Mouse (Mus musculus): ENCODE results near the gene Zfp512b. TPM values are rescaled to one million over a fixed set of nuclear protein-coding genes. Genes with fewer than 3 reads are reported as not detected.

The Zfp512b gene
- polyA plus RNA-seq, 1 experiment, result 142 TPM

- no peak for TF ChIP-seq POLR2A (IDR thresholded peaks at IDR 0.05; ENCODE audit: borderline replicate concordance, extremely low read depth, insufficient read depth, insufficient read length, poor library complexity, severe bottlenecking)
- no peak for TF ChIP-seq CTCF (IDR thresholded peaks at IDR 0.05; ENCODE audit: borderline replicate concordance, extremely low read depth, insufficient read depth, insufficient read length)
These were observed 3.4 kb downstream of the Zfp512b start for GRCm38 (mm10) chr2:181589011-181589731.

GRCm38 (mm10) chr2:181588229-181588780, 4.3 kb downstream of the Zfp512b start:
- DNase-seq (ENCODE audit: low read depth), result no peak
- TF ChIP-seq POLR2A (IDR thresholded peaks at IDR 0.05; ENCODE audit: borderline replicate concordance, extremely low read depth, insufficient read depth, insufficient read length, poor library complexity, severe bottlenecking) (no peak), CTCF (IDR thresholded peaks at IDR 0.05; ENCODE audit: borderline replicate concordance, extremely low read depth, insufficient read depth, insufficient read length) (no peak)

More at GRCm38 (mm10) chr2:181589011-181589731, 3.4 kb downstream of the Zfp512b start:
- no peak for DNase-seq (ENCODE audit: low read depth)

GRCm38 (mm10) chr2:181587796-181588195, 4.8 kb downstream of the Zfp512b start:
- 0 out of 2 replicates have a peak, but pooled peaks have one; percentile 2 for TF ChIP-seq CTCF (IDR thresholded peaks at IDR 0.05; ENCODE audit: borderline replicate concordance, extremely low read depth, insufficient read depth, insufficient read length)
- TF ChIP-seq POLR2A (IDR thresholded peaks at IDR 0.05; ENCODE audit: borderline replicate concordance, extremely low read depth, insufficient read depth, insufficient read length, poor library complexity, severe bottlenecking), result no peak
- DNase-seq (ENCODE audit: low read depth), result no peak

- TF ChIP-seq CTCF (IDR thresholded peaks at IDR 0.05; ENCODE audit: borderline replicate concordance, extremely low read depth, insufficient read depth, insufficient read length) (no peak), POLR2A (IDR thresholded peaks at IDR 0.05; ENCODE audit: borderline replicate concordance, extremely low read depth, insufficient read depth, insufficient read length, poor library complexity, severe bottlenecking) (no peak)
- no peak for DNase-seq (ENCODE audit: low read depth)
These were observed 6.5 kb downstream of the Zfp512b start for GRCm38 (mm10) chr2:181586124-181586523.

GRCm38 (mm10) chr2:181585506-181585905, 7.1 kb downstream of the Zfp512b start:
- no peak for DNase-seq (ENCODE audit: low read depth)
- no peak for TF ChIP-seq CTCF (IDR thresholded peaks at IDR 0.05; ENCODE audit: borderline replicate concordance, extremely low read depth, insufficient read depth, insufficient read length)
- TF ChIP-seq POLR2A (IDR thresholded peaks at IDR 0.05; ENCODE audit: borderline replicate concordance, extremely low read depth, insufficient read depth, insufficient read length, poor library complexity, severe bottlenecking), result no peak

- no peak for TF ChIP-seq CTCF (IDR thresholded peaks at IDR 0.05; ENCODE audit: borderline replicate concordance, extremely low read depth, insufficient read depth, insufficient read length)
- TF ChIP-seq POLR2A (IDR thresholded peaks at IDR 0.05; ENCODE audit: borderline replicate concordance, extremely low read depth, insufficient read depth, insufficient read length, poor library complexity, severe bottlenecking), result no peak
- DNase-seq (ENCODE audit: low read depth), result no peak
These were observed 8.1 kb downstream of the Zfp512b start, which contains the start of gene Uckl1 for GRCm38 (mm10) chr2:181584411-181584942. Gene Uckl1, minus strand, starts transcription at chr2:181584892.

GRCm38 (mm10) chr2:181583460-181584257, 8.9 kb downstream of the Zfp512b start:
- TF ChIP-seq POLR2A (IDR thresholded peaks at IDR 0.05; ENCODE audit: borderline replicate concordance, extremely low read depth, insufficient read depth, insufficient read length, poor library complexity, severe bottlenecking) (no peak), CTCF (IDR thresholded peaks at IDR 0.05; ENCODE audit: borderline replicate concordance, extremely low read depth, insufficient read depth, insufficient read length) (no peak)
- no peak for DNase-seq (ENCODE audit: low read depth)

- no peak for DNase-seq (ENCODE audit: low read depth)
- no peak for TF ChIP-seq POLR2A (IDR thresholded peaks at IDR 0.05; ENCODE audit: borderline replicate concordance, extremely low read depth, insufficient read depth, insufficient read length, poor library complexity, severe bottlenecking)
- no peak for TF ChIP-seq CTCF (IDR thresholded peaks at IDR 0.05; ENCODE audit: borderline replicate concordance, extremely low read depth, insufficient read depth, insufficient read length)
These were observed 9.7 kb downstream of the Zfp512b start for GRCm38 (mm10) chr2:181582939-181583338.

- no peak for TF ChIP-seq POLR2A (IDR thresholded peaks at IDR 0.05; ENCODE audit: borderline replicate concordance, extremely low read depth, insufficient read depth, insufficient read length, poor library complexity, severe bottlenecking)
- no peak for TF ChIP-seq CTCF (IDR thresholded peaks at IDR 0.05; ENCODE audit: borderline replicate concordance, extremely low read depth, insufficient read depth, insufficient read length)
- DNase-seq (ENCODE audit: low read depth), result no peak
These were observed 10.2 kb downstream of the Zfp512b start for GRCm38 (mm10) chr2:181582358-181582757.

GRCm38 (mm10) chr2:181581402-181582120, 11.0 kb downstream of the Zfp512b start:
- peak; percentile 72 for TF ChIP-seq POLR2A (IDR thresholded peaks at IDR 0.05; ENCODE audit: borderline replicate concordance, extremely low read depth, insufficient read depth, insufficient read length, poor library complexity, severe bottlenecking)
- TF ChIP-seq CTCF (IDR thresholded peaks at IDR 0.05; ENCODE audit: borderline replicate concordance, extremely low read depth, insufficient read depth, insufficient read length), result no peak
- peak; percentile 89 for DNase-seq (ENCODE audit: low read depth)
